Comparison of ENCODE assay signal across 9 mouse cellular contexts in genomic region chr7:105411874-105412632, GRCm38 (mm10). TPM values are rescaled to one million over a fixed set of nuclear protein-coding genes. Genes with fewer than 3 reads are reported as not detected.
DNase-seq lines count a peak whose midpoint lies in the region; ATAC-seq and TF ChIP-seq lines count a peak whose summit lies in the region.
"Not testable (repeated sequence)": the region's sequence is repeated elsewhere in the genome, so short reads cannot be mapped to it uniquely, and the experiment has no call there.
"Had no signal": no experiment of that assay in that cellular context is flagged by ENCODE, and none has a peak within 500 bp of the region (broad histone marks: within the 10 kb centered on the region; RNA-seq: fewer than 3 reads in every experiment).

No protein-coding gene starts in this region.

- not testable (repeated sequence) for TF ChIP-seq POLR2A in brain, embryonic 14.5 days (IDR thresholded peaks at IDR 0.05; ENCODE audit: borderline replicate concordance, extremely low read depth, insufficient read depth, insufficient read length, poor library complexity, severe bottlenecking)

- H3K4me1 ChIP-seq in limb, embryonic 11.5 days (ENCODE audit: control insufficient read depth, insufficient read depth, low read length): not testable (repeated sequence)

- H3K9me3 ChIP-seq in limb, embryonic 11.5 days (ENCODE audit: control insufficient read depth, low read length): not testable (repeated sequence)

- H3K4me2 ChIP-seq in limb, embryonic 11.5 days (ENCODE audit: low read depth, severe bottlenecking): not testable (repeated sequence)

- H3K4me3 ChIP-seq in limb, embryonic 11.5 days (ENCODE audit: low read depth, low read length): not testable (repeated sequence)

- WGBS in limb, embryonic 11.5 days: 61% methylated on average over 8 of the region's 8 CpGs

- H3K27ac ChIP-seq in limb, embryonic 11.5 days (replicated peaks; ENCODE audit: low read depth, low read length): not testable (repeated sequence)

- not testable (repeated sequence) for H3K36me3 ChIP-seq in limb, embryonic 11.5 days (ENCODE audit: control insufficient read depth, insufficient read depth, low read length); splenic B cell, adult 2 months (ENCODE audit: control insufficient read depth, insufficient read depth, low read length, poor library complexity, severe bottlenecking)

- ATAC-seq in CD4-positive, CD25-positive, alpha-beta regulatory T cell, adult 4 months: peak; percentile 77
- ATAC-seq in erythroblast, adult 5-6 weeks (replicated peaks; ENCODE audit: low FRiP score, poor library complexity, severe bottlenecking): peak; percentile 77
- ATAC-seq in limb, embryonic 11.5 days (ENCODE audit: insufficient number of reproducible peaks, low FRiP score, low TSS enrichment, low read depth): not testable (repeated sequence)

- peak; percentile 73 for DNase-seq in brain, embryonic 14.5 days (ENCODE audit: low read depth)
- peak; percentile 75 for DNase-seq in heart, adult 8-10 months (ENCODE audit: low spot score)
- DNase-seq in kidney, adult 9 months: peak; percentile 81
- peak; percentile 83 for DNase-seq in limb, embryonic 11.5 days (ENCODE audit: low spot score)
- DNase-seq in natural killer cell, adult 2 months (ENCODE audit: low spot score in 2 of 2): peak; percentile 47 to 57
- peak; percentile 74 for DNase-seq in splenic B cell, adult 2 months (ENCODE audit: low read depth, low spot score)

- TF ChIP-seq CTCF in brain, embryonic 14.5 days (IDR thresholded peaks at IDR 0.05; ENCODE audit: borderline replicate concordance, extremely low read depth, insufficient read depth, insufficient read length): peak; percentile 94

- not testable (repeated sequence) for H3K9ac ChIP-seq in limb, embryonic 11.5 days (ENCODE audit: low read length)

- H3K27me3 ChIP-seq in limb, embryonic 11.5 days (ENCODE audit: control insufficient read depth, insufficient read depth, low read length); splenic B cell, adult 2 months (ENCODE audit: control insufficient read depth, insufficient read depth, low read length, poor library complexity, severe bottlenecking): not testable (repeated sequence)

RNA-seq across cellular contexts. Expression of gene Cnga4, which starts 7.7 kb away (rescaled TPM):
- polyA plus RNA-seq in CD4-positive, CD25-positive, alpha-beta regulatory T cell, adult 4 months (2017; shearing (Covaris generic)): not detected
- 0.37 TPM in 2 replicates for polyA plus RNA-seq in brain, embryonic 14.5 days (2012; rRNA removed)
- not detected in 2 replicates for total RNA-seq in erythroblast, adult 5-6 weeks (2015; ENCODE audit: low replicate concordance)
- total RNA-seq in erythroblast, adult 5-6 weeks (2017; ENCODE audit: low replicate concordance): 0.42 TPM in 1 of 2 replicates, not detected in the other
- not detected for total RNA-seq in heart, adult 8-10 months (2022)
- not detected in 2 replicates for polyA plus RNA-seq in limb, embryonic 11.5 days (2014; fragmentation: Nextera tagmentation; extraction: Ambion mirVana)
- polyA plus RNA-seq: macrophage had no signal

RNA-seq across cellular contexts. Expression of gene Fam160a2, which starts 12.2 kb away (rescaled TPM):
- 10 to 100 TPM in 1 of 2 experiments, 1 to 10 TPM in 1; 9.6 to 27.0 TPM for polyA plus RNA-seq in CD4-positive, CD25-positive, alpha-beta regulatory T cell, adult 4 months (2017; shearing (Covaris generic))
- 41.6 and 50.0 TPM in 2 replicates for polyA plus RNA-seq in brain, embryonic 14.5 days (2012; rRNA removed)
- total RNA-seq in erythroblast, adult 5-6 weeks (2015; ENCODE audit: low replicate concordance): 15.3 and 23.4 TPM in 2 replicates
- total RNA-seq in erythroblast, adult 5-6 weeks (2017; ENCODE audit: low replicate concordance): 7.8 and 9.8 TPM in 2 replicates
- 10 to 100 TPM; 16.5 to 20.9 (median 18.3) TPM for total RNA-seq in heart, adult 8-10 months (2022)
- polyA plus RNA-seq in limb, embryonic 11.5 days (2014; fragmentation: Nextera tagmentation; extraction: Ambion mirVana): 36.6 and 37.3 TPM in 2 replicates

RNA-seq across cellular contexts. Expression of gene Cckbr, which starts 13.5 kb away (rescaled TPM):
- not detected for polyA plus RNA-seq in CD4-positive, CD25-positive, alpha-beta regulatory T cell, adult 4 months (2017; shearing (Covaris generic))
- 2.1 and 3.0 TPM in 2 replicates for polyA plus RNA-seq in brain, embryonic 14.5 days (2012; rRNA removed)
- not detected in 2 replicates for total RNA-seq in erythroblast, adult 5-6 weeks (2015; ENCODE audit: low replicate concordance)
- total RNA-seq in erythroblast, adult 5-6 weeks (2017; ENCODE audit: low replicate concordance): not detected in 2 replicates
- total RNA-seq in heart, adult 8-10 months (2022): not detected
- not detected in 2 replicates for polyA plus RNA-seq in limb, embryonic 11.5 days (2014; fragmentation: Nextera tagmentation; extraction: Ambion mirVana)
- polyA plus RNA-seq: macrophage had no signal

RNA-seq across cellular contexts. Expression of gene Gm5901, which starts 37.2 kb away (rescaled TPM):
- not detected for polyA plus RNA-seq in CD4-positive, CD25-positive, alpha-beta regulatory T cell, adult 4 months (2017; shearing (Covaris generic))
- not detected in 2 replicates for polyA plus RNA-seq in brain, embryonic 14.5 days (2012; rRNA removed)
- not detected in 2 replicates for total RNA-seq in erythroblast, adult 5-6 weeks (2015; ENCODE audit: low replicate concordance)
- not detected in 2 replicates for total RNA-seq in erythroblast, adult 5-6 weeks (2017; ENCODE audit: low replicate concordance)
- total RNA-seq in heart, adult 8-10 months (2022): not detected
- not detected in 2 replicates for polyA plus RNA-seq in limb, embryonic 11.5 days (2014; fragmentation: Nextera tagmentation; extraction: Ambion mirVana)
- polyA plus RNA-seq: macrophage had no signal

RNA-seq across cellular contexts. Expression of gene Olfr692, which starts 44.0 kb away (rescaled TPM):
- not detected for polyA plus RNA-seq in CD4-positive, CD25-positive, alpha-beta regulatory T cell, adult 4 months (2017; shearing (Covaris generic))
- not detected in 2 replicates for polyA plus RNA-seq in brain, embryonic 14.5 days (2012; rRNA removed)
- total RNA-seq in erythroblast, adult 5-6 weeks (2015; ENCODE audit: low replicate concordance): not detected in 2 replicates
- not detected in 2 replicates for total RNA-seq in erythroblast, adult 5-6 weeks (2017; ENCODE audit: low replicate concordance)
- total RNA-seq in heart, adult 8-10 months (2022): not detected
- not detected in 2 replicates for polyA plus RNA-seq in limb, embryonic 11.5 days (2014; fragmentation: Nextera tagmentation; extraction: Ambion mirVana)
- polyA plus RNA-seq: macrophage had no signal
